ENCODE assay signal across 8 mouse cellular contexts in the genomic region with DNA sequence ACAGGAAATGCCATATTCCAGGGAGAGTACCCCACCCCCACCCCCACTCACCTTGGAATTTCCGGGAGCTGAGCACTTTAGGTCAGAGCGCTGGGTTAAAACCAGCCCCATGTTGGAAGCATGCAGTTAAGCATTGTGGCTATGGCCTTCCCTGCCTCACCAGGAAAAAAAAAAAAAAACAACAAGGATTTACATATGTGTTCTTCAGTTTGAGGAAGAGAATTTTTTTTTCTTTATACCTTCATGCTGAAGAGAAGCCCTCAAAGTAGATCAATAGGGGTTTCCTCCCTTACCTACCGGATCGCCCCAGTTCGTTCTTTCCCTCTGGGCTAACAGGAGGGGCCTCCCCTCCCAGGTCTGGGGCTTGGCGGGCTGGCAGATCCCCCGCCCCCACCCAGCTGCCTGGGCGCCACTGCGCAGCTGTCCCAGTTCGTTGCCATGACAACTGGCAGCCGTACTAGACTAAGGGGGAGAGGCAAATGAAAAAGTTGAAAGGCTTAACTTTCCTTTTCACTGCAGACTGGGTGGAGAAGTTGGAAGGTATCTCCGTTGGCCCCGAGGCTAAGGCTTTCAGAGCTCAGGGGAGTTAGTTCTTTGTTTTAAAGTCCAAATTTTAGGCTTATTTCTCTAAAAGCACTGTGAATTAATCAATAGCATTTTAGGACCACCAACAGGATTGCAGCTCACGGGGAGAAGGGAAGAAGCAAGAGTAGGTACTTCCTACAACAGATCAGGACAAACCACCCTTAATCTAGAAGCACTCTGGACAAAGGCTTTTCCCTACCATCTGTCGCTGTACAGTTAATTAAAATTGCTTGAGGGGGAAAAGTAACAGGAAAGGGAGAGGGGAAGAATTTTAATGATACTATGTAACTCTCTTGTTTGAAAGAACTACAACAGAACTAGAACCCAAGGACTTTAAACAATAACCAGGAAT. TPM values are rescaled to one million over a fixed set of nuclear protein-coding genes. Genes with fewer than 3 reads are reported as not detected.
DNase-seq lines count a peak whose midpoint lies in the region; ATAC-seq and TF ChIP-seq lines count a peak whose summit lies in the region.

No protein-coding gene starts in this region.

- peak overlapping the region; percentile 58 for H3K27ac ChIP-seq in cortical plate, adult 2 months (ENCODE audit: insufficient read depth, low read length)

- no peaks in the 10 kb centered on the region for H3K27me3 ChIP-seq in megakaryocyte, embryonic 14.5 days (replicated peaks)

- DNase-seq in gastrocnemius, postnatal 10 days: peak; percentile 86
- DNase-seq in induced T-regulatory cell, adult 2 months (ENCODE audit: low read depth): peak; percentile 91
- DNase-seq in left cerebral cortex, adult 9 months (ENCODE audit: low spot score in 2 of 2): peak; percentile 63 to 86
- DNase-seq in right cerebral cortex, adult 2 months (ENCODE audit: low spot score in 2 of 2): peak; percentile 86
- DNase-seq in urinary bladder, postnatal 10 days (ENCODE audit: low spot score): peak; percentile 54

- peak; percentile 94 for ATAC-seq in activated CD4-positive, CD25-positive, alpha-beta regulatory T cell, adult 4 months

- TF ChIP-seq CTCF in cortical plate, adult 2 months (IDR thresholded peaks at IDR 0.05; ENCODE audit: extremely low read depth, insufficient read depth, low read length): no peak

- H3K4me1 ChIP-seq in cortical plate, adult 2 months (ENCODE audit: control insufficient read depth, insufficient read depth, low read length): peaks cover 4% of the 10 kb centered on the region; the same call in 1 of the 2 replicates
- H3K4me1 ChIP-seq in megakaryocyte, embryonic 14.5 days: peaks cover 27% of the 10 kb centered on the region

- 0 out of 2 replicates have a peak, but pooled peaks have one; percentile 31 for TF ChIP-seq POLR2A in cortical plate, adult 2 months (IDR thresholded peaks at IDR 0.05; ENCODE audit: extremely low read depth, insufficient read depth, low read length)

- peaks cover 34% of the 10 kb centered on the region for H3K36me3 ChIP-seq in megakaryocyte, embryonic 14.5 days (replicated peaks; ENCODE audit: low read length)

- H3K4me3 ChIP-seq in cortical plate, adult 2 months (ENCODE audit: insufficient read depth, low read length): peak overlapping the region; percentile 28
- peak overlapping the region; percentile 88 for H3K4me3 ChIP-seq in megakaryocyte, embryonic 14.5 days (replicated peaks)

- H3K9me3 ChIP-seq in megakaryocyte, embryonic 14.5 days: no peaks in the 10 kb centered on the region

RNA-seq across cellular contexts. Expression of a gene that starts 24.4 kb away (rescaled TPM):
- 10 to 100 TPM; 30.9 to 34.2 TPM for polyA plus RNA-seq in activated CD4-positive, CD25-positive, alpha-beta regulatory T cell, adult 4 months (2017; shearing (Covaris generic))
- 72.1 and 74.4 TPM in 2 replicates for polyA plus RNA-seq in cortical plate, adult 2 months (2012; rRNA removed)
- 10 to 100 TPM; 49.9 to 61.2 TPM for total RNA-seq in gastrocnemius, postnatal 10 days (2021)
- polyA plus RNA-seq in megakaryocyte, embryonic 14.5 days (2012; ENCODE audit: insufficient read depth, low replicate concordance): 0.77 and 1.5 TPM in 2 replicates

RNA-seq across cellular contexts. Expression of a gene that starts 25.0 kb away (rescaled TPM):
- polyA plus RNA-seq in activated CD4-positive, CD25-positive, alpha-beta regulatory T cell, adult 4 months (2017; shearing (Covaris generic)): 100 to 1,000 TPM; 335 to 345 TPM
- 276 and 310 TPM in 2 replicates for polyA plus RNA-seq in cortical plate, adult 2 months (2012; rRNA removed)
- 100 to 1,000 TPM; 177 to 187 TPM for total RNA-seq in gastrocnemius, postnatal 10 days (2021)
- polyA plus RNA-seq in megakaryocyte, embryonic 14.5 days (2012; ENCODE audit: insufficient read depth, low replicate concordance): 12.1 and 56.4 TPM in 2 replicates

RNA-seq across cellular contexts. Expression of a gene that starts 43.0 kb away (rescaled TPM):
- 1 to 10 TPM; 1.2 TPM for polyA plus RNA-seq in activated CD4-positive, CD25-positive, alpha-beta regulatory T cell, adult 4 months (2017; shearing (Covaris generic))
- 0.11 and 0.21 TPM in 2 replicates for polyA plus RNA-seq in cortical plate, adult 2 months (2012; rRNA removed)
- total RNA-seq in gastrocnemius, postnatal 10 days (2021): 1 to 10 TPM in 1 of 2 experiments, not detected in 1; 1.2 TPM
- 321 and 342 TPM in 2 replicates for polyA plus RNA-seq in megakaryocyte, embryonic 14.5 days (2012; ENCODE audit: insufficient read depth, low replicate concordance)

RNA-seq across cellular contexts. Expression of a gene that starts 48.3 kb away (rescaled TPM):
- 1 to 10 TPM; 4.0 to 5.8 TPM for polyA plus RNA-seq in activated CD4-positive, CD25-positive, alpha-beta regulatory T cell, adult 4 months (2017; shearing (Covaris generic))
- 19.5 and 19.9 TPM in 2 replicates for polyA plus RNA-seq in cortical plate, adult 2 months (2012; rRNA removed)
- 10 to 100 TPM; 10.5 to 12.2 TPM for total RNA-seq in gastrocnemius, postnatal 10 days (2021)
- polyA plus RNA-seq in megakaryocyte, embryonic 14.5 days (2012; ENCODE audit: insufficient read depth, low replicate concordance): 0.73 and 2.1 TPM in 2 replicates

RNA-seq across cellular contexts. Expression of a gene that starts 57.3 kb away (rescaled TPM):
- 100 to 1,000 TPM; 231 to 266 TPM for polyA plus RNA-seq in activated CD4-positive, CD25-positive, alpha-beta regulatory T cell, adult 4 months (2017; shearing (Covaris generic))
- polyA plus RNA-seq in cortical plate, adult 2 months (2012; rRNA removed): 140 and 148 TPM in 2 replicates
- 10 to 100 TPM; 45.3 to 51.4 TPM for total RNA-seq in gastrocnemius, postnatal 10 days (2021)
- 33.2 and 56.2 TPM in 2 replicates for polyA plus RNA-seq in megakaryocyte, embryonic 14.5 days (2012; ENCODE audit: insufficient read depth, low replicate concordance)

Comparison
In these comparisons a context has a peak if more than half of its experiments do, and no peak if none do; other contexts are left out.
1. Peak in every context shown above with its lines: DNase-seq, ATAC-seq, H3K4me3 ChIP-seq and H3K27ac ChIP-seq.
2. RNA of a gene that starts 24.4 kb away (polyA plus RNA-seq): 72.1 to 74.4 TPM in cortical plate, adult 2 months and 30.9 to 34.2 TPM in activated CD4-positive, CD25-positive, alpha-beta regulatory T cell, adult 4 months; 0.77 to 1.5 TPM in megakaryocyte, embryonic 14.5 days; every median in the first group is over 10 times any median in the second.
3. RNA of a gene that starts 43.0 kb away (polyA plus RNA-seq): 321 to 342 TPM in megakaryocyte, embryonic 14.5 days; 1.2 TPM in activated CD4-positive, CD25-positive, alpha-beta regulatory T cell, adult 4 months and 0.11 to 0.21 TPM in cortical plate, adult 2 months; every median in the first group is over 100 times any median in the second.